Mouse (Mus musculus) lung, embryonic 16.5 days (tissue): ENCODE measurements around the gene Fam222a. TPM values are rescaled to one million over a fixed set of nuclear protein-coding genes. Genes with fewer than 3 reads are reported as not detected.

ENCODE experiments used
- polyA plus RNA-seq: library from polyadenylated mRNA; unstranded; fragments of >200 nt; fragmentation: Nextera tagmentation; extraction: Ambion mirVana; gene quantifications from 2 replicates; pipeline ENCODE4 v1.2.1, GENCODE M21; 2015

Gene Fam222a
- polyA plus RNA-seq, 1 experiment from 2014 or later = 2.3 TPM

Other genes starting within 250 kb of the Fam222a start
- gene Kctd10, start 187.5 kb upstream of the Fam222a start, polyA plus RNA-seq = 200 and 214 TPM in 2 replicates
- 52.5 and 54.1 TPM in 2 replicates for gene Ube3b, start 187.4 kb upstream of the Fam222a start, polyA plus RNA-seq
- 29.8 and 31.7 TPM in 2 replicates for gene Mmab, start 124.0 kb upstream of the Fam222a start, polyA plus RNA-seq
- 31.1 and 36.1 TPM in 2 replicates for gene Mvk, start 123.7 kb upstream of the Fam222a start, polyA plus RNA-seq
- gene Trpv4, start 90.4 kb downstream of the Fam222a start, polyA plus RNA-seq = 2.8 and 2.9 TPM in 2 replicates
- gene Gltp, start 123.0 kb downstream of the Fam222a start, polyA plus RNA-seq = 104 and 105 TPM in 2 replicates
- 11.5 and 14.0 TPM in 2 replicates for gene Tchp, start 139.7 kb downstream of the Fam222a start, polyA plus RNA-seq
- 31.2 and 43.1 TPM in 2 replicates for gene Ankrd13a, start 206.7 kb downstream of the Fam222a start, polyA plus RNA-seq
- 57.4 and 59.0 TPM in 2 replicates for gene Git2, start 207.5 kb downstream of the Fam222a start, polyA plus RNA-seq